Mouse (Mus musculus) testis, postnatal 10 days (tissue): Measurements from ENCODE around the gene Phf24.
"Not testable (repeated sequence)": the region's sequence is repeated elsewhere in the genome, so short reads cannot be mapped to it uniquely, and the experiment has no call there.

Experiments used
- DNase-seq: peaks from one replicate; pipeline ENCODE4 v3.0.0; 2021; ENCODE audit warnings: low spot score

Phf24 gene

GRCm38 (mm10) chr4:42950065-42950558, 33.7 kb downstream of the Phf24 start:
- DNase-seq = peak; percentile 88

- DNase-seq = no peak
Observed at GRCm38 (mm10) chr4:42951206-42952195, 35.0 kb downstream of the Phf24 start.

- DNase-seq = no peak
Observed at GRCm38 (mm10) chr4:42952563-42952962, 36.1 kb downstream of the Phf24 start.

GRCm38 (mm10) chr4:42953435-42954094, 37.1 kb downstream of the Phf24 start:
- DNase-seq = no peak

GRCm38 (mm10) chr4:42954297-42954696, 37.8 kb downstream of the Phf24 start:
- peak; percentile 89 for DNase-seq

GRCm38 (mm10) chr4:42955200-42955599, 38.7 kb downstream of the Phf24 start:
- DNase-seq = no peak

GRCm38 (mm10) chr4:42956581-42956980, 40.1 kb downstream of the Phf24 start:
- no peak for DNase-seq

GRCm38 (mm10) chr4:42957306-42957705, 40.8 kb downstream of the Phf24 start:
- DNase-seq = no peak

GRCm38 (mm10) chr4:42957979-42958378, 41.5 kb downstream of the Phf24 start:
- no peak for DNase-seq

- no peak for DNase-seq
Observed at GRCm38 (mm10) chr4:42958942-42959341, 42.5 kb downstream of the Phf24 start.

- DNase-seq = no peak
Observed at GRCm38 (mm10) chr4:42959382-42959781, 42.9 kb downstream of the Phf24 start.

- DNase-seq = peak; percentile 66
Observed at GRCm38 (mm10) chr4:42961592-42961991, 45.1 kb downstream of the Phf24 start.

- no peak for DNase-seq
Observed at GRCm38 (mm10) chr4:42963480-42963879, 47.0 kb downstream of the Phf24 start.

- DNase-seq = no peak
Observed at GRCm38 (mm10) chr4:42965039-42965719, 48.7 kb downstream of the Phf24 start.

- no peak for DNase-seq
Observed at GRCm38 (mm10) chr4:42969304-42969703, 52.8 kb downstream of the Phf24 start, which contains the start of gene 1700022I11Rik. 1700022I11Rik (plus strand) TSS chr4:42969604.

- no peak for DNase-seq
Observed at GRCm38 (mm10) chr4:42972952-42973351, 56.5 kb downstream of the Phf24 start.

GRCm38 (mm10) chr4:42973868-42974267, 57.4 kb downstream of the Phf24 start:
- DNase-seq = no peak

GRCm38 (mm10) chr4:42978062-42978461, 61.6 kb downstream of the Phf24 start:
- no peak for DNase-seq

- not testable (repeated sequence) for DNase-seq
Observed at GRCm38 (mm10) chr4:42980467-42980866, 64.0 kb downstream of the Phf24 start.

GRCm38 (mm10) chr4:42988296-42988695, 71.8 kb downstream of the Phf24 start:
- no peak for DNase-seq
